Mouse (Mus musculus) bone marrow, adult 2 months (tissue): ENCODE data around the gene Inhbc. TPM values are rescaled to one million over a fixed set of nuclear protein-coding genes. Genes with fewer than 3 reads are reported as not detected.

ENCODE experiments used
- H3K27ac ChIP-seq: fragments of 200-500 bp; 2 replicates; pipeline ENCODE4 v1.5.1; 2012; ENCODE audit warnings: low read depth, mild to moderate bottlenecking, control low read depth, inconsistent platforms, low read length; ENCODE audit not compliant: control insufficient read depth, poor library complexity, insufficient read depth
- H3K4me1 ChIP-seq: fragments of 200-500 bp; 2 replicates; pipeline ENCODE4 v1.6.1; 2011; ENCODE audit warnings: low read length; ENCODE audit not compliant: control insufficient read depth, insufficient read depth
- H3K4me3 ChIP-seq: fragments of 200-500 bp; replicated peaks from 2 replicates; pipeline ENCODE3; 2011; ENCODE audit warnings: mild to moderate bottlenecking, low read depth, low read length, control low read depth; ENCODE audit not compliant: control insufficient read depth
- CTCF ChIP-seq: fragments of 200-500 bp; IDR thresholded peaks from 2 replicates; pipeline ENCODE4 v1.5.1; 2011; ENCODE audit warnings: low read length, control low read depth; ENCODE audit not compliant: control insufficient read depth, insufficient read depth
- POLR2A ChIP-seq: fragments of 200-500 bp; IDR thresholded peaks from 2 replicates; pipeline ENCODE4 v1.6.1; 2011; ENCODE audit warnings: low read depth, mild to moderate bottlenecking, control low read depth, low read length, borderline replicate concordance; ENCODE audit not compliant: control insufficient read depth
- WGBS: fragments of 180-500 bp; shearing (Covaris S2); methylation state at CpG from one replicate; pipeline ENCODE4 v1.1.7; 2018; 5-methylcytosine and 5-hydroxymethylcytosine counted together
- polyA plus RNA-seq: library from polyadenylated mRNA; stranded (reverse); fragments of >200 nt; gene quantifications from 2 replicates; pipeline ENCODE4 v1.2.4, GENCODE M21; 2011; ENCODE audit warnings: low replicate concordance; ENCODE audit not compliant: missing spikeins, insufficient read depth, insufficient read length

Inhbc gene
- polyA plus RNA-seq, 1 experiment = not detected

- WGBS = 55% methylated on average over 5 of the region's 5 CpGs
Observed at GRCm38 (mm10) chr10:127336952-127337351, 33.3 kb downstream of the Inhbc start.

GRCm38 (mm10) chr10:127335271-127335670 is 35.0 kb downstream of the Inhbc start:
- no peak overlapping the region for H3K4me3 ChIP-seq
- WGBS = 34% methylated on average over 1 of the region's 1 CpGs
- H3K27ac ChIP-seq = no peak overlapping the region
- TF ChIP-seq POLR2A (no peak), CTCF (no peak)
- H3K4me1 ChIP-seq = no peaks in the 10 kb centered on the region

More at GRCm38 (mm10) chr10:127336952-127337351, 33.3 kb downstream of the Inhbc start:
- TF ChIP-seq POLR2A = no peak
- no peak for TF ChIP-seq CTCF
- Histone ChIP-seq H3K4me1 (no peaks in the 10 kb centered on the region), H3K4me3 (no peak overlapping the region), H3K27ac (no peak overlapping the region)

- TF ChIP-seq POLR2A = no peak
- peak; percentile 19; the same call in 1 of the 2 replicates for TF ChIP-seq CTCF
- H3K27ac ChIP-seq = no peak overlapping the region
- H3K4me1 ChIP-seq = no peaks in the 10 kb centered on the region
- no peak overlapping the region for H3K4me3 ChIP-seq
- WGBS = 52% methylated on average over 5 of the region's 5 CpGs
Observed at GRCm38 (mm10) chr10:127333152-127333551, 37.1 kb downstream of the Inhbc start.

GRCm38 (mm10) chr10:127332211-127332874 is 37.9 kb downstream of the Inhbc start:
- no peak overlapping the region for H3K27ac ChIP-seq
- no peaks in the 10 kb centered on the region for H3K4me1 ChIP-seq
- 46% methylated on average over 31 of the region's 31 CpGs for WGBS
- no peak overlapping the region for H3K4me3 ChIP-seq
- no peak for TF ChIP-seq POLR2A
- TF ChIP-seq CTCF = peak; percentile 16; the same call in 1 of the 2 replicates

- no peak for TF ChIP-seq POLR2A
- TF ChIP-seq CTCF = no peak
- Histone ChIP-seq H3K4me3 (no peak overlapping the region), H3K27ac (no peak overlapping the region), H3K4me1 (no peaks in the 10 kb centered on the region)
- 83% methylated on average over 7 of the region's 7 CpGs for WGBS
Observed at GRCm38 (mm10) chr10:127330212-127330611, 40.0 kb downstream of the Inhbc start.

GRCm38 (mm10) chr10:127327461-127328145 is 42.6 kb downstream of the Inhbc start:
- H3K4me1 ChIP-seq = no peaks in the 10 kb centered on the region; the same call in 1 of the 2 replicates
- no peak overlapping the region for H3K27ac ChIP-seq
- H3K4me3 ChIP-seq = no peak overlapping the region
- WGBS = 88% methylated on average over 18 of the region's 18 CpGs
- TF ChIP-seq CTCF (no peak), POLR2A (no peak)

GRCm38 (mm10) chr10:127326828-127327227 is 43.4 kb downstream of the Inhbc start:
- Histone ChIP-seq H3K4me1 (peaks cover 1% of the 10 kb centered on the region; the same call in 1 of the 2 replicates), H3K4me3 (no peak overlapping the region), H3K27ac (peak overlapping the region; percentile 5; the same call in 1 of the 2 replicates)
- TF ChIP-seq POLR2A (no peak), CTCF (no peak)
- 86% methylated on average over 29 of the region's 29 CpGs for WGBS

- TF ChIP-seq CTCF = no peak
- no peak for TF ChIP-seq POLR2A
- Histone ChIP-seq H3K4me1 (peaks cover 4% of the 10 kb centered on the region; the same call in 1 of the 2 replicates), H3K27ac (peak overlapping the region; percentile 7), H3K4me3 (peak overlapping the region; percentile 1)
- WGBS = 43% methylated on average over 54 of the region's 54 CpGs
Observed at GRCm38 (mm10) chr10:127326017-127326801, 44.0 kb downstream of the Inhbc start.
